Mouse (Mus musculus): Measurements from ENCODE around the gene Hic1. TPM values are rescaled to one million over a fixed set of nuclear protein-coding genes. Genes with fewer than 3 reads are reported as not detected.
"Not testable (repeated sequence)": the region's sequence is repeated elsewhere in the genome, so short reads cannot be mapped to it uniquely, and the experiment has no call there.

Hic1 gene
- polyA plus RNA-seq, 1 experiment from 2014 or later, result 26.9 TPM

DNA sequence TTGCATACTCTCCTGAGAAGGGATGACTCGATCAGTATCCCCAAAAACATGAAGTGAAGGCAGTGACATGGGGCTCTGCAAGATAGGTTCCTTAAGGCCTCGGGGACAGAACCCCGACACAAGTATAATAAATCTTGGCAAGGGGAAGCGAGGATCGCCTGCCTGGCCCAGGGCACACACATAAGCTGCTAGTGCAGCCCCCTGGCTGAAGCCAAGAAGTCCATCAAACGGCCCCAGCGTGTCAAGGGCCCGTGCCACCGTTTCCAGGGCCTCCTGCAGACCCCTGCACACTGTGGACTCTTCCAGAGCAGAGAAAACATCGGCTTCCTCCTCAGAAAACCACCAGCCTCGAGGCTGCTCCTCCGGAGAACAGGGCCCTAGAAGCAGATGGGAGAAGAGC lies 8.7 kb upstream of the Hic1 start:
- H3K4me1 ChIP-seq (replicated peaks; ENCODE audit: insufficient read depth, low read length), result peaks cover 9% of the 10 kb centered on the region
- 42% methylated on average over 12 of the region's 12 CpGs for WGBS
- ATAC-seq (replicated peaks; ENCODE audit: low FRiP score, low read depth), result no peak

GRCm38 (mm10) chr11:75174574-75174973 lies 5.3 kb upstream of the Hic1 start:
- H3K4me1 ChIP-seq (replicated peaks; ENCODE audit: insufficient read depth, low read length), result peaks cover 20% of the 10 kb centered on the region
- DNase-seq (ENCODE audit: low spot score); H3K27ac ChIP-seq; H3K4me2 ChIP-seq (ENCODE audit: low read length); H3K36me3 ChIP-seq (ENCODE audit: insufficient read depth, low read length); H3K9me3 ChIP-seq (replicated peaks; ENCODE audit: low read length); H3K9ac ChIP-seq (ENCODE audit: low read depth, low read length); ATAC-seq (replicated peaks; ENCODE audit: low FRiP score, low read depth); H3K27me3 ChIP-seq (ENCODE audit: insufficient read depth, low read length); H3K4me3 ChIP-seq (replicated peaks; ENCODE audit: low read depth, low read length): not testable (repeated sequence)
- 68% methylated on average over 6 of the region's 6 CpGs for WGBS

More for the DNA sequence above, 8.7 kb upstream of the Hic1 start:
- Histone ChIP-seq H3K27ac (peak overlapping the region; percentile 73), H3K9ac (ENCODE audit: low read depth, low read length) (peak overlapping the region; percentile 89), H3K9me3 (replicated peaks; ENCODE audit: low read length) (no peaks in the 10 kb centered on the region), H3K36me3 (ENCODE audit: insufficient read depth, low read length) (peaks cover 19% of the 10 kb centered on the region; the same call in 1 of the 2 replicates), H3K4me2 (ENCODE audit: low read length) (peak overlapping the region; percentile 75), H3K27me3 (ENCODE audit: insufficient read depth, low read length) (no peaks in the 10 kb centered on the region), H3K4me3 (replicated peaks; ENCODE audit: low read depth, low read length) (peak overlapping the region; percentile 84)
- DNase-seq (ENCODE audit: low spot score), result no peak
- TF ChIP-seq CTCF (IDR thresholded peaks at IDR 0.05; ENCODE audit: low read depth), result no peak

DNA sequence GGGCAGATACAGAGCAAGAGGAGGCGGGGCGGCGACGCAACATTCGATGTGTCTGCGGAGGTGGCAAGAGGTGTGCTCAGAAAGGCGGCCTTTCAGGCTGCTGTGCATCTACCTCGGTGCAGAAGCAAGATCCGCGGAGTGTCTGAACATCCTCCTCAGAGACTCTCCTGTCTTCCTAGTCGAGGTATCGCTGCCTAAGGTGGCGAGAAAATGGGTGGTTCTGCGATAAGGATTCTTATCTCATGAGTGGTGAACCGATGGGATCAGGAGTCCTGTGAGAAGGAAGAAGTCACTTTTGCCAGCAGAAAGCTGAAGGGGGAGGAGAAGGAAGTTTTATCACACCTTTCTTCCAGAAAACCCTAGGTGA lies 4.5 kb upstream of the Hic1 start:
- H3K9ac ChIP-seq (ENCODE audit: low read depth, low read length), result 0 out of 2 replicates have a peak overlapping the region, but pooled peaks have one; percentile 46
- peaks cover 18% of the 10 kb centered on the region for H3K4me1 ChIP-seq (replicated peaks; ENCODE audit: insufficient read depth, low read length)
- no peak for ATAC-seq (replicated peaks; ENCODE audit: low FRiP score, low read depth)

DNA sequence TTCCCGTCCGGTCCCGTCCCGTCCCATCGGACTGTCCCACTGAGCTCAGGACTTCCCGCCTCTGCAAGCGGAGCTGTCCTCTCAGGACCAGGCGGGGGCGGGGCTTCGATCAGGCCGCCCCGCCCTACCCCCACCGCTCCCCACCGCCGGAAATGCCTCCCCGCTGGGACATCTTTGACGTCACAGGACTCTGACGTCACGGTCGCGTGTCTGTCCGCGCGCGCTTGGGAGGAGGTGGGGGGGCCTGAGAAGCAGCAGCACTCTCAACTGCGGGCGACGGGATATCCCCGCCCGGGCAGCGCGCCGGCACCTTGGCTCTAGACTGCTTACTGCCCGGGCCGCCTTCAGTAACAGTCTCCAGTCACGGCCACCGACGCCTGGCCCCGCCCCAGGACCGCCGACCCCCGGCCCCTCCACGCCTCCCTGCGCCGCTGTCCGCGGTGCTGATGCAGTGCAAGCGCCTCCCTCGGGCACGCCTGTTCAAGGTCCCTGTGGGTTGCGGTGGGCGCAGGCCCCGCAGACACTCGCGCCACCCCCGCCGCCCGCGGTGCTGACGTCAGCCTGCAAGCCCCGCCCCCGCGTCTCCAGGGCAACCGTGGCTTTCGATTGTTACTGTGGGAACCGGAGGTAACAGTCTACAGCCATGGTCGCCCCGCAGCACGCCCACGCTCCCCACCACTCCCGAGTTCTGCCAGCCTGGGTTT lies 3.9 kb upstream of the Hic1 start:
- peak; percentile 63 for ATAC-seq (replicated peaks; ENCODE audit: low FRiP score, low read depth)
- Histone ChIP-seq H3K4me1 (replicated peaks; ENCODE audit: insufficient read depth, low read length) (peaks cover 20% of the 10 kb centered on the region), H3K4me2 (ENCODE audit: low read length) (peak overlapping the region; percentile 84), H3K27ac (no peak overlapping the region), H3K9ac (ENCODE audit: low read depth, low read length) (peak overlapping the region; percentile 46), H3K9me3 (replicated peaks; ENCODE audit: low read length) (no peaks in the 10 kb centered on the region), H3K36me3 (ENCODE audit: insufficient read depth, low read length) (peaks cover 10% of the 10 kb centered on the region; the same call in 1 of the 2 replicates), H3K4me3 (replicated peaks; ENCODE audit: low read depth, low read length) (peak overlapping the region; percentile 48), H3K27me3 (ENCODE audit: insufficient read depth, low read length) (peaks cover 3% of the 10 kb centered on the region; the same call in 1 of the 2 replicates)
- no peak for TF ChIP-seq CTCF (IDR thresholded peaks at IDR 0.05; ENCODE audit: low read depth)
- DNase-seq (ENCODE audit: low spot score), result peak; percentile 86
- WGBS, result 1% methylated on average over 71 of the region's 71 CpGs

More for the DNA sequence above, 4.5 kb upstream of the Hic1 start:
- peak overlapping the region; percentile 48 for H3K4me3 ChIP-seq (replicated peaks; ENCODE audit: low read depth, low read length)
- no peak for TF ChIP-seq CTCF (IDR thresholded peaks at IDR 0.05; ENCODE audit: low read depth)
- DNase-seq (ENCODE audit: low spot score), result no peak
- peaks cover 3% of the 10 kb centered on the region; the same call in 1 of the 2 replicates for H3K27me3 ChIP-seq (ENCODE audit: insufficient read depth, low read length)
- no peak overlapping the region for H3K27ac ChIP-seq
- 3% methylated on average over 15 of the region's 15 CpGs for WGBS
- H3K9me3 ChIP-seq (replicated peaks; ENCODE audit: low read length), result no peaks in the 10 kb centered on the region
- peak overlapping the region; percentile 84 for H3K4me2 ChIP-seq (ENCODE audit: low read length)
- peaks cover 10% of the 10 kb centered on the region; the same call in 1 of the 2 replicates for H3K36me3 ChIP-seq (ENCODE audit: insufficient read depth, low read length)

DNA sequence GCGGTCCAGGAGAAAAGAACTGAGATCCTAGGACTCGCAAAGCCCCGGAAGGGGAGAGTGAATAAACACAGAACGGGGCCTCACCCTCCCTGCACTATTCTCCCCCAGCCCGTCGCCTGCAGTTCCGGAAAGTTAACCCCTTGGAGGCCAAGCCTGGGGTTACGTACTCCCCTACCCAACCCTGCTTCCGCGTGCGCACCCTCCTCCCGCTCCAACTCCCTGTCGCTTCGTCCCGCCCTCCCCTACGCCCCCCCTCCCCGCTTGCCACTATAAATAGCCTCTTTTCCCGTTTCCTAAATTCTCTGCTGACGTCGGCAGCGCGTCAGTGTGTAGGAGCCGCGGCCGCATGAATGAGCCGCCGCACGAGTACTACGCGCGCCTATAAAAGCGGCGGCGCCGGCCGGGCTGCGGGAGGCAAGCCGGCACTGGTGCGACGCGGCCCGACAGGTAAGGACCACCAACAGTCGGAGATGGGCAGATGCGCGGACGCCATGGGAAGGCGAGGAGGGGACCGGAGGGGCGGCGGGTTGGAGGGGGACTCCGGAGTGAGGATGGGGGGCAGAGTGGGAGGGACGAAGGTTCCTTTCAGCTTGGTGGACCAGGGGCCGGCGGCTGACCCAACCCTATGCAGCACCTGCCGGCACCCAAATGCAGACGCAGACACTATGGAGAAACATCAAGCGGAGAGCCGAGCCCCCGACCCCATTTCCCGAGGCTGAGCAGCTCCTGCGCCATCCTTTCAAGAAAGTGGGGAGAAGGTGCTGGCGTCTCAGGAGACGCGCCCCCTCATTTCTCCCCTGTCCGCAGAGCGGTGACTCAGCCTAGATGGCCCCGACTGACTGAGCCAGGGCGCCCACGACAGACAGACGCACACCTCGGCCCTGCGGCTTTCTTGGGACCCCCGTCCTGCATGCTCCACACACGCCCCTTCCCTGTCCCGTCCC lies 3.1 kb upstream of the Hic1 start:
- Histone ChIP-seq H3K4me2 (ENCODE audit: low read length) (peak overlapping the region; percentile 84), H3K9me3 (replicated peaks; ENCODE audit: low read length) (no peaks in the 10 kb centered on the region), H3K27me3 (ENCODE audit: insufficient read depth, low read length) (peaks cover 3% of the 10 kb centered on the region; the same call in 1 of the 2 replicates), H3K9ac (ENCODE audit: low read depth, low read length) (0 out of 2 replicates have a peak overlapping the region, but pooled peaks have one; percentile 28), H3K36me3 (ENCODE audit: insufficient read depth, low read length) (peaks cover 8% of the 10 kb centered on the region; the same call in 1 of the 2 replicates), H3K4me3 (replicated peaks; ENCODE audit: low read depth, low read length) (peak overlapping the region; percentile 48), H3K4me1 (replicated peaks; ENCODE audit: insufficient read depth, low read length) (peaks cover 18% of the 10 kb centered on the region), H3K27ac (no peak overlapping the region)
- under 1% methylated on average over 69 of the region's 75 CpGs for WGBS
- ATAC-seq (replicated peaks; ENCODE audit: low FRiP score, low read depth) (no peak), DNase-seq (ENCODE audit: low spot score) (no peak)
- TF ChIP-seq CTCF (IDR thresholded peaks at IDR 0.05; ENCODE audit: low read depth), result no peak
